Mouse (Mus musculus) adrenal gland, postnatal 4 days (tissue): Measurements from ENCODE around the gene Rnf208. TPM values are rescaled to one million over a fixed set of nuclear protein-coding genes. Genes with fewer than 3 reads are reported as not detected.
"Not testable (repeated sequence)": the region's sequence is repeated elsewhere in the genome, so short reads cannot be mapped to it uniquely, and the experiment has no call there.

Experiments
- DNase-seq, 2 experiments: peaks; one replicate each; pipeline ENCODE4 v3.0.0; 2021 to 2022; ENCODE audit warnings: low spot score in 2 of 2, mixed read lengths in 2 of 2
- total RNA-seq, 2 experiments: library from RNA; stranded (reverse); gene quantifications; 2 replicates each; pipeline ENCODE4 v1.2.3; 2021

Gene Rnf208
- total RNA-seq, 2 experiments from 2014 or later: 14.3 to 18.7 TPM

GRCm38 (mm10) chr2:25241438-25241775 lies 648 bp upstream of the Rnf208 start:
- no peak for DNase-seq

DNA sequence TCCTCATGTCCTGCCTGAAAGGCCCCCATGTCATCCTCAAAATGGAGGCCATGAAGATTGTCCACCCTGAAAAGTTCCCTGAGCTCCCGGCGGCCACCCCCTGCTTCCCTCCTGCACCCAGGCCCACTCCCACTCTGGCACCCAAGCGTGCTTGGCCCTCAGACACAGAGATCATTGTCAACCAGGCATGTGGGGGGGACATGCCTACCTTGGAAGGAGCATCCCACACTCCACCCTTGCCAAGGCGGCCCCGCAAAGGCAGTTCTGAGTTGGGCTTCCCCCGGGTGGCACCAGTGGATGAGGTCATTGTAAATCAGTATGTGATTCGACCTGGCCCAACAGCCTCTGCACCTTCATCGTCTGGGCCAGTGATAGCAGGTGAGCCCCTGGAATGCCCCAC lies 1.3 kb downstream of the Rnf208 start:
- DNase-seq: no peak

DNA sequence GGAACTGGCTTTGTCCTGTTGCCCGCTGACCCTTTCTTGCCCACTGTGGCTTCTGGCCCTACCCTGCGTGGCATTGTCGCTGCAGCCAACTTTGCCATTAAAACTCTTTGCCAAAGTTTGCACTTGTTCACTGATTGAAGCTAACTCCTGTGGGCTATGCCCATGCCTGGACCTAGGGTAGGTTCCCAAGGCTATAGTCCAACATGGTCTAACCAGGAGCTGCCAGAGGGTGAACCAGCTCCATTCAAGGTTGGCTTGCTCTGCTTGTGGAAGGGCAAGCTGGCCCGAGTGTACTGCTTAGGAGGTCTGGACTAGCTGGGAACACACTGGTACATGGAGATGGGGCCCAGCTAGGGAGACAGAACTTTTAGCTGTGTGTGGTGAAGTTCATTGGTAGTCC lies 2.1 kb downstream of the Rnf208 start:
- no peak for DNase-seq

DNA sequence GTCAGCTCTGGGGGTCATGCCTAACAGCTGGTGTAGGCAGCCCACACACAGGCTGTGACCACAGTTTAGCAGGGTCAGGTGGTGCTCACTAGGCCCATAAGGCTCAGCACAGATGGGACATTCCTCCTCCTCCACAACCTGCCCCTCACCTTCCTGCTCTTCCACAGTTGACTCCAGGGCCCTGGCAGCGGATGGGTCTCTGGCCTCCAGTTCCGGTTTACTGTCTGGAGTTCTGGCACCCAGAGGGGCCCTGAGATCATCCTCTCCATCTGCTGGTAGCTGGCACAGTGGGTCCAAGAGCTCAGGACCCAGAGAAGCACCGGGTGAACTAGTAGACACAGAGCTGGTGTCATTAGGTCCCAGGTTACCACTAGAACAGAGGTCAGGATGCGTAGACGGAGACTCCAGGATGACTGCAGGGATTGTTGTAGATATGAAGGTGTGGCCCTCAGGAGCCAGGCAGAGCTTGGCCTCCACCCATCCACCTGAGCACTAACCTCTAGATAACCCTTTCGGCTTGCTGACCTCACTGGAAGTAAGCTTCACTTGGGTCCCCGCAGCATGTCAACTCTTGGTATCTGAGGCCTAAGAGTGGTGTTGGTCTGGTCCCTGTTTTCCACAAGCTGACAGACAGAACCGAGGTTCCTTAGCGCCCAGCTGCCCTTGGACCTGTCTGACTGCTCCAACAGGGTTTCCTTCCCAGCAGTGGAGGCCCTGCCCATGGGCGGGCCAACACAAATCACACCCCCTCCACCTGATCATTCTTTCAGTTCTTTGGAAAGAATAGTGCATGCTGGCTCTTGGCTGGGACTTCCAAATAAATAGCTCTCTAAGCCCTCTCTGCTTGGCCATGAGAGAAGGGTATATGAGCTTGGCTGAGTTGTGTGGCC lies 4.4 kb downstream of the Rnf208 start, which contains the start of gene AL732309.1:
TSS of gene AL732309.1 (minus strand) at position 681 of the 890 bp plus-strand sequence.
- no peak for DNase-seq

DNA sequence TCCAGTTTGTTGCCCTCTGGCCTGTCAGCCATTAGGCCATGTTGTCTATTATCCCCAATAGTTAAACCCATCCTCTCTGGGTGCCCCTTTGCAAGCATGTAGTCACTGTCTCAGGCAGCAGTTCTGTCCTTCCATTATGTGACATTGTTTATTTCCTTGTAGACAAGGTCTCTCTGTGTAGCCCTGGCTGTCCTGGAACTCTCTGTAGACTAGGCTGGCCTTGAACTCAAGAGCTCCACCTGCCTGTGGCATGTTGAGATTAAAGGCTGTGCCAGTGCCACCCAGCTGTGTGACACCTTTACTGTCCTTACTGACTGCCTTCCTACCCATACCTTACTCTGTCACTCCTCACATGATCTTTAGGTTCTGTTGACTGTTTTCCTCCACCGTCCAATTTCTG lies 10.3 kb downstream of the Rnf208 start:
- no peak for DNase-seq

GRCm38 (mm10) chr2:25255284-25255779 lies 13.3 kb downstream of the Rnf208 start, which contains the start of gene Tmem203:
Gene Tmem203, plus strand, starts transcription at chr2:25255439.
- DNase-seq: peak; percentile 63 to 79

DNA sequence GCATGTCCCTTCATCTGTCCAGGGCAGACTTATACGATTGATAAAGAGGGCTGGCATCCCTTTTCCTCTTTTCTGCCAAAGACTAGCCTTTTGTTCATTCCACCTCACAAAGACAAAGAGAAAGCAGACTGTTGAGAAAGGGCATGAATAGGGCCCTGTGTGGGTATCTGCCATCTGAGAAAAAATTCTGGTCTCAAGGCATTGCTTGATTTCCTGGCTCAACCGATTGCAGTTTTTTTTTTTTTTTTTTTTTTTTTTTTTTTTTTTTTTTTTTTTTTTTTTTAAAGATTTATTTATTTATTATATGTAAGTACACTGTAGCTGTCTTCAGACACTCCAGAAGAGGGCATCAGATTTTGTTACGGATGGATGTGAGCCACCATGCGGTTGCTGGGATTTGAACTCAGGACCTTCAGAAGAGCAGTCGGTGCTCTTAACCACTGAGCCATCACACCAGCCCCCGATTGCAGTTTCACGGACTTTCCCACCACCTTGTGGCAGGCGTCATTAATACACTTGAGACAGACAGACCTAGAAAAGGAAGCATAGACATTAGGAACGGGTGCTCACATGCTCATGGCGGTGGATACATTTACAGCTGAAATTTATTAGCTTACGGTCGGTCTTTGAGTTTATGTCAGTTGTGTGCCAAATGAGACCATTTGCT lies 14.5 kb downstream of the Rnf208 start:
- not testable (repeated sequence) for DNase-seq

GRCm38 (mm10) chr2:25257250-25257649 lies 15.2 kb downstream of the Rnf208 start:
- DNase-seq: not testable (repeated sequence)

DNA sequence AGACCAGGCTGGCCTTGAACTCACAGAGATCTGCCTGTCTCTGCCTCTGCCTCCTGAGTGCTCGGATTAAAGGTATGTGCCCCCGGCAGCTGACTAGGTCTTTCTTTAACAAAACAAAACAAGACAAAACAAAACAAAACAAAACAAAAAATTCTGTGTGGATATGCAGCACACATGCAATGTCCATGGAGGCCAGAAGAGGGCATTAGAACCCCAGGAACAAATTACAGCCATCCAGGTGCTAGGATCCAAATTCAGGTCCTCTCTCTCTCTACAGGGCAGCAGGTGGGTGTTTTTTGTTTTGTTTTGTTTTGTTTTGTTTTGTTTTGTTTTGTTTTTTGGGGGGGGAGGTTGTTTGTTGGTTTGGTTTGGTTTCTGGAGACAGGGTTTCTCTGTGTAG lies 16.8 kb downstream of the Rnf208 start:
- no peak for DNase-seq

DNA sequence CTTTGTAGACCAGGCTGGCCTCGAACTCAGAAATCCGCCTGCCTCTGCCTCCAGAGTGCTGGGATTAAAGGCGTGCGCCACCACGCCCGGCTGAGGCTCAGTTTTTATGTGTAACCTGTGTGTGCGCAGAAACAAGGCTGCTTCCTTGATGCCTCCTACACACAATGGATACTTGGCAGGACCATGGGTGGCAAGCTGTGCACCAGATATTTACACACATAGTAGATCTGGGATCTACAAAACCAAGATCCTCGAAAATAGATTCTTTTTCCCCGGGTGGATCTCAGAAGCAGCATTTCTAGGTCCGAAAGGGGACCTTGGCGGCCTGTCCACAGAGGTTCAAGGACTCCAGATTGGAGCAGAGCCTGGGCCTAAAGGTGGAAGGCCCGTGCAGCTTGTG lies 19.8 kb downstream of the Rnf208 start:
- DNase-seq: no peak

DNA sequence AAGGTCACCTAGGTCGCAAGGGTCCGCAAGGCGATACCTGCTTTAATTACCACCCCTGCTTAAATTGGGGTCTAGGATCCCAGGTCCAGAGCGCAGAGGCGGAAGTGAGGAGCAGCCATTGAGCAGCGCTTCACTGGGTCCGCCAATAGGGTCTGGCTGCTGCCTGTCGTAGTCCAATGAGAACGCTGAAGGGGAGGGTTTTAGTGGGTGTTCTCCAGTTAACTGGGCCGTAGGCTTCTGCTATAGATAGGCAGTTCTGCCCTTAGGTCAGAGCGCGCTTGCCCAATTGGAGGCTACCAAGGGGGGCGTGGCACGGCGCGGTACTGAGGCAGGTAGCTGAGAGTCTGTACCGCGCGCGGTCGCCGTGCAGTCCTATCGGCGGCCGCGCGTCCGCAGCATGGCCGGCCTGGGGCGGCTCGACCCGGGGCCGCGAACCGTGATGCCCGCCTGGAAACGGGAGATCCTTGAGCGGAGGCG lies 20.3 kb downstream of the Rnf208 start, which contains the start of gene Tprn:
TSS of gene Tprn (plus strand) at position 328 of the 477 bp plus-strand sequence.
- peak; percentile 80 to 91 for DNase-seq

- DNase-seq: no peak
These were observed 21.0 kb downstream of the Rnf208 start for GRCm38 (mm10) chr2:25262795-25263622.

GRCm38 (mm10) chr2:25263623-25264285 lies 21.7 kb downstream of the Rnf208 start:
- DNase-seq: no peak

- no peak for DNase-seq
These were observed 22.2 kb downstream of the Rnf208 start for GRCm38 (mm10) chr2:25264286-25264660.

GRCm38 (mm10) chr2:25264851-25265250 lies 22.8 kb downstream of the Rnf208 start:
- DNase-seq: no peak

DNA sequence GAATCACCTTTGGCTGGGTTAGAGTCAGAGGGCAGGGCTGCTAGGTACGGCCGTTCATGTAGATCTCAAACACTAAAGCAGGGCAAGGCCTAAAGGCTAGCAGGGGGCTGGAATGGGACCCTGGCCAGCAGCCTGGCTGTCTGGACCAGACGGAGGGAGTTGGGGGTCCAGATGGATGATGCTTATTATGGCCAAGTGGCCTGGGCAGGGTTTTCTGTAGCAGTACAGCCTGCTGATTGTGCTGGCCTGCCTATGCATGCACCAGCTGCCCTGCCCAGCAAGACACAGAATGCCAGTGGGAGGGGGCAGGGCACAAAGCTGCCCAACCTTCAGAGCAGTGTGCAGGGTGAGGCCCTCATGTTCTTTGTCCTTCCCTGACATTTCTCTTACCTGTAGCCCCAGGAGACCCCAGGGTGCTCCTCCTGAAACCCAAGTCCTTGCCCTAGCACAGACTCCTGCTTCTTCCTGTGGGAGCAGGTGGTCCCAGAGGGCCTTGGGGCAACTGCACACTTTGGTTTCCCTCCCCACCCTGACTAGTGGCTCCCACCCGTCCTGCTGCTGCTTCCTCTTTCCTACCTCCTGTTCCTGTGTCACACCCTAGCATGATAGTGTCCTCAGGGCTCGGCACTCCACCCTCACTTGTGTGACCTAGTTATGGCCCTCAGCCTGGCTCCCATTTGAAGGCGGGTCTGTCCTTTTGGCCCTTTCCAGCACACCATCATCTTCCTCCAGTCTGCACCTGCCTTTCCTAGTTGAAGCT lies 24.0 kb downstream of the Rnf208 start:
- no peak for DNase-seq

GRCm38 (mm10) chr2:25266720-25267119 lies 24.7 kb downstream of the Rnf208 start:
- no peak for DNase-seq

DNA sequence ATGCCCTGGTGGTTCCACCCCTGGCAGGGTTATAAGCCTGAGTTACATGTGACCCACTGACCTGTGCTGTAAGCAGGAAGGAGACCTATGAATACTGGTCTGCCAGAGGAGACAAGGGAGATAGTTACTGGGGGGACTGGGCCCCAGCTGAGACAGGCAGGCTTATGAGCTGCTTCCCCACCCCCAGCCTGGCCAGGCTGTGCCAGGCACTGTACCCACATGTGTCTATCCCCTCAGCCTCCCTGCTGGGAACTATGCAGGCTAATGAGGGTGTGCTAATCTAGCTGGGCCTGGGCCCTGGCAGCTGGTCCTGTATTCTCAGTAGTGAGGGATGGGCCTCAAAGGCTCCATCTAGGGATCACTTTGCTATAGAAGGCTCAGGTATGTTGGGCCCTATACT lies 25.2 kb downstream of the Rnf208 start:
- DNase-seq: no peak

DNA sequence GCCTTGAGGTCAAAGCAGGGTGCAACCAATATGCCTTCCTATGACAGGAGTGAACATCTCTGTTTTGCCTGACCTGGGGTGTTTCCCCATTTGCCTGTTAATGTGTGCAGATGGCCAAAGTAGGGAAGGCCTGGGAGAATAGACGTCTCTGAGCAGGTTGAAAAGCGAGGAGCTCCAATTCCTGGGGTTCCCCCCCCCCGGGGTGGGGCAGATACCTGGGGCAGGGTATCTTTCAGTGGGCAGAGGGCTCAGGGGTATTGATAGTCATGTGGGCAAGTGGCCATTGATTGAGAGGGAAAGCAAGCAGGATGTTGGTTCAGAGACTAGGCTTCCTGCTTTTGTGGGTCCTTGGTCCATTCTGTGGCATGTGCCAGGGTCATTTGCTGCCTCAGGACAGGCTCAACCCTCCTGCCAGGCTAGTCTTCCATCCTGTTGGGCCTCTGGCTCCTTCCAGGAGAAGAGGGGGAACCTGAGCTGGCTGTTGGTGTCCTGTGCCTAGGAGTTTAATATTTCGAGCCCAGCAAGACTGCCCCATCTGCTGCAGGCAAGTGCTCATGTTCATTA lies 25.8 kb downstream of the Rnf208 start:
- DNase-seq: no peak
